Mouse (Mus musculus): ENCODE measurements around the gene Lactbl1. TPM values are rescaled to one million over a fixed set of nuclear protein-coding genes. Genes with fewer than 3 reads are reported as not detected.

Lactbl1 gene
- polyA plus RNA-seq (2017; shearing (Covaris generic)), result under 1 TPM; 0.05 to 0.18 TPM

DNA sequence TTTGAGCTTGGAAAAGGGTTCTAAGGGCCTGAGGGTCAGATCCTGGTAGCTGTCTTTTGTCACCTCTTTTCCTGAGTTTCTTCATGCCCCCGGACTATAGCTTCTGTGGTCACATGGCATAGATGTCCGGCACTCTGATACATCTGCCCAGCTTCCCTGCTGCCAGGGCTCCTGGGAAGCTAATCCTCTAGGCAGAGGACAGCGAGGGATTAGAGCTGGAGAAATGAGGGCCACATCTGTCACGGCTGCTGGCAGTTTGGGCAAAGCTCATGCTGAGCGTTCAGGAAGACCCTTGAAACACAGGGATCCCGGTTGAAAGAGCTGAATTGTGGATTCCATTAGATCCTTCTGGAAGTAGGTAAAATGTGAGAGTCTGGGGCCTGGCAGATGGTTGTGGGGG lies at the start of gene Lactbl1:
Gene Lactbl1, plus strand, starts transcription at position 234 of the 400 bp plus-strand sequence.

GRCm38 (mm10) chr4:136602568-136602967 lies 19.9 kb upstream of the Lactbl1 start, which contains the start of gene Kdm1a:
Gene Kdm1a (minus strand): TSS chr4:136602723.

DNA sequence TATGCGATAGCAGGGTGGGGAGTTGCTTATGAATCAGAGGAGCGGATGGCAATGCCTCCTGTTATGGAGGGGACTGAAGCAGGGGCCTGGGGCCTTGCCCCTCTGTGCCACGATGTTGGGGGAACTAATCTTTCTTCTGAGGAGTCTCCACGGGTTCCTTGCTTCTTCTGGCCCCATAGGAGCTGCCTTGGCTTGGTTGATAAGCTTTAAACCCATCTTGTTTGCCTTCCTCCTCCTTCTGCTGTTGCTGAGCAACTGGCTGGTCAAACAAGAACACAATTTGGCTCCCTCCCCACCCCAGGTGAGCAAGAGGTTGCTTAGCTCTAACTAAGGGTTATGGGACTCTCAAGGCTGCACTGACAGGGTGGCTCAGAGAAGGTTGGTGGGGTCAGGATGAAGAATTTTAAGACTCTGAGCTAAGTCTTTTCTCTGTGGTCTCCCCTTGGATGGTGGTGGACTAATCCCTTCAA lies 12.0 kb upstream of the Lactbl1 start, which contains the start of gene Tex46:
Gene Tex46, plus strand, starts transcription at position 51 of the 470 bp plus-strand sequence.

Other genes with a start within 250 kb of the Lactbl1 start
- 1 to 10 TPM in 1 of 2 experiments, under 1 TPM in 1; 0.58 to 1.9 TPM for gene Htr1d, start 199.1 kb upstream of the Lactbl1 start, polyA plus RNA-seq (2017; shearing (Covaris generic))
- under 1 TPM in 1 of 2 experiments, not detected in 1; 0.45 TPM for gene 6030445D17Rik, start 160.4 kb upstream of the Lactbl1 start, polyA plus RNA-seq (2017; shearing (Covaris generic))
- 1 to 10 TPM; 4.4 to 8.5 TPM for gene Luzp1, start 152.9 kb upstream of the Lactbl1 start, polyA plus RNA-seq (2017; shearing (Covaris generic))
- gene Kdm1a, start 19.9 kb upstream of the Lactbl1 start, polyA plus RNA-seq (2017; shearing (Covaris generic)), result 10 to 100 TPM; 84.9 to 86.1 TPM
- gene Tex46, start 12.2 kb upstream of the Lactbl1 start, polyA plus RNA-seq (2017; shearing (Covaris generic)), result under 1 TPM in 1 of 2 experiments, not detected in 1; 0.71 TPM
- gene Ephb2, start 213.4 kb downstream of the Lactbl1 start, polyA plus RNA-seq (2017; shearing (Covaris generic)), result 1 to 10 TPM in 1 of 2 experiments, under 1 TPM in 1; 0.12 to 2.1 TPM